Mouse (Mus musculus) midbrain, embryonic 15.5 days (tissue): ENCODE results near the gene Dzip1l. TPM values are rescaled to one million over a fixed set of nuclear protein-coding genes. Genes with fewer than 3 reads are reported as not detected.

Experiments used
- ATAC-seq: fragments of 200-750 bp; cut with Nextera tagmentation; replicated peaks from 2 replicates; pipeline ENCODE4 v1.8.0; 2017; ENCODE audit warnings: moderate TSS enrichment
- H3K27ac ChIP-seq: fragments of 300-500 bp; sonication (generic); 2 replicates; pipeline ENCODE4 v1.5.1; 2015; ENCODE audit warnings: mild to moderate bottlenecking, inconsistent platforms
- H3K27me3 ChIP-seq: fragments of 300-500 bp; sonication (generic); replicated peaks from 2 replicates; pipeline ENCODE4 v1.6.1; 2015; ENCODE audit warnings: inconsistent platforms
- H3K36me3 ChIP-seq: fragments of 300-500 bp; sonication (generic); replicated peaks from 2 replicates; pipeline ENCODE4 v1.6.1; 2015; ENCODE audit warnings: inconsistent platforms
- H3K4me1 ChIP-seq: fragments of 300-500 bp; sonication (generic); 2 replicates; pipeline ENCODE4 v1.6.1; 2015; ENCODE audit warnings: inconsistent platforms
- H3K4me2 ChIP-seq: fragments of 300-500 bp; sonication (generic); 2 replicates; pipeline ENCODE4 v1.6.1; 2015; ENCODE audit warnings: inconsistent platforms, mild to moderate bottlenecking, moderate library complexity
- H3K4me3 ChIP-seq: fragments of 300-500 bp; sonication (generic); 2 replicates; pipeline ENCODE4 v1.5.1; 2015; ENCODE audit warnings: mild to moderate bottlenecking, inconsistent platforms
- H3K9ac ChIP-seq: fragments of 300-500 bp; sonication (generic); 2 replicates; pipeline ENCODE4 v1.6.1; 2015; ENCODE audit warnings: mild to moderate bottlenecking, inconsistent platforms
- H3K9me3 ChIP-seq: fragments of 300-500 bp; sonication (generic); 2 replicates; pipeline ENCODE4 v1.6.1; 2016; ENCODE audit warnings: inconsistent platforms
- WGBS: fragments of 180-500 bp; shearing (Covaris S2); methylation state at CpG from one replicate; pipeline ENCODE4 v1.1.7; 2015; ENCODE audit warnings: mixed read lengths; 5-methylcytosine and 5-hydroxymethylcytosine counted together
- polyA plus RNA-seq: library from polyadenylated mRNA; unstranded; fragments of >200 nt; fragmentation: Nextera tagmentation; extraction: Ambion mirVana; gene quantifications from 2 replicates; pipeline ENCODE4 v1.2.1, GENCODE M21; 2015

Gene Dzip1l
- polyA plus RNA-seq, 1 experiment from 2014 or later: 8.8 TPM

DNA sequence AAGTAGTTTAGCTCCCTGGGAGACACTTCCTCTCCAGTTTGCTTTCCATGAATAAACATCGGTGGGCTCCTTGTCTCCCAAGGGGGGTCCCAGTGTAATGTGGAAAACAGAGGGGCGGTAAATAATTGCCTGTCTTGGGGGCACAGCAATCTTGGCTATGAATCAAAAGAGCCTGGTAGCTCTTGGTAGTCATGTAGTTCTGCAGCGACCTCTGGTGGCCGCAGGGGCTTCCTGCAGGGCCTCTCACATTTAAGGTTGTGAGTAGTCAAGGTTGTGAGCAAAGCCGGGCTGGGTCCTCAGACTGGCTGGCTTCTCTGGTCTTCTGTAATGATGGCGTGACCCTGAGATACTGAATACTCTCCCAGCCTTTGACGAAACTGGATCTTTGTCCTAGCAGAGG is 33.1 kb downstream of the Dzip1l start:
- Histone ChIP-seq H3K27me3 (no peaks in the 10 kb centered on the region), H3K9ac (no peak overlapping the region), H3K4me1 (0 out of 2 replicates have a peak, but pooled peaks cover 5% of the 10 kb centered on the region), H3K4me2 (no peak overlapping the region), H3K27ac (no peak overlapping the region), H3K4me3 (no peak overlapping the region), H3K9me3 (no peaks in the 10 kb centered on the region), H3K36me3 (no peaks in the 10 kb centered on the region)
- no peak; the same call in 1 of the 2 replicates for ATAC-seq
- 28% methylated on average over 7 of the region's 7 CpGs for WGBS

DNA sequence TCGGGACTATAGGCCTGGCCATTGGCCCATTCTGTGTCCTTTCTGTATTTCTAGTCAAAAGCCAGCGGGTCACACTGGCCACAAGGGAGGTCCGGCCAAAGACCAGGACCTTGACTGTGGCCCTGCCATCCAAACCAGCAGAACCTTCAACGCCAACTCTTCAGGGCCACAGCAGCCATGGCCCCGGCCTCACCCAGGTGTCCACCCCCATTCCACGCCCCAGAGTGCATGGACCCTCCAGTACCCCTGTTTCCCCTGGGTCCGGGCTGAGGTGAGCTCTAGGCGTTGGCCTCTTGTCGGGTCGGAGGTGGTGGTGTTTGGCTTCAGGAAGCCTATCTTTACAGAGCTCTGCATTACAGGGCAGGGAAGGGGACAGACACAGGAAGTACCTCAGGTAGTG is 33.6 kb downstream of the Dzip1l start:
- H3K36me3 ChIP-seq: no peaks in the 10 kb centered on the region
- ATAC-seq: 0 out of 2 replicates have a peak, but pooled peaks have one; percentile 42
- H3K4me3 ChIP-seq: no peak overlapping the region
- H3K4me2 ChIP-seq: no peak overlapping the region
- WGBS: 94% methylated on average over 10 of the region's 10 CpGs
- no peaks in the 10 kb centered on the region for H3K9me3 ChIP-seq
- no peak overlapping the region for H3K9ac ChIP-seq
- H3K27ac ChIP-seq: no peak overlapping the region
- H3K27me3 ChIP-seq: no peaks in the 10 kb centered on the region
- 0 out of 2 replicates have a peak, but pooled peaks cover 5% of the 10 kb centered on the region for H3K4me1 ChIP-seq

DNA sequence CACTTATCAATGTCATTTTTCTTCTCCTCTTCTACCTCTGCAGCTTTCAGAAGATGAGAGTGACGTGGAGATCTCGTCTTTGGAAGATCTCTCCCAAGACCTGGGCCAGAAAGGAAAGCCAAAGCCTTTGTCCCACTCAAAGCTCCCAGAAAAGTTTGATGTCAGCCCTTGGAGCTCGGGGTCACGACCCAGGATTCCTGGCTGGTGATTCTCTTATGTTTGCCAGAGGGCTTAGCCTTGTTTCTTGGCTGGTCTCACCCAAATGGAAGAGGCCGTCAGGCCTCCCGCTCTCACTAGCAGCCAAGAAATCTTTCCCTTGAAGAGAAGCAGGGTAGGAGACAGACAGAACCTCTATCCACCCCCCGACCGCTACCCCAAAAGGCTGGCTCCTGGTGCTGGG is 38.3 kb downstream of the Dzip1l start:
- Histone ChIP-seq H3K9me3 (no peaks in the 10 kb centered on the region), H3K27me3 (no peaks in the 10 kb centered on the region), H3K36me3 (0 out of 2 replicates have a peak, but pooled peaks cover 7% of the 10 kb centered on the region), H3K4me3 (no peak overlapping the region), H3K4me1 (no peaks in the 10 kb centered on the region), H3K27ac (no peak overlapping the region), H3K9ac (no peak overlapping the region), H3K4me2 (no peak overlapping the region)
- no peak for ATAC-seq
- 75% methylated on average over 8 of the region's 8 CpGs for WGBS

DNA sequence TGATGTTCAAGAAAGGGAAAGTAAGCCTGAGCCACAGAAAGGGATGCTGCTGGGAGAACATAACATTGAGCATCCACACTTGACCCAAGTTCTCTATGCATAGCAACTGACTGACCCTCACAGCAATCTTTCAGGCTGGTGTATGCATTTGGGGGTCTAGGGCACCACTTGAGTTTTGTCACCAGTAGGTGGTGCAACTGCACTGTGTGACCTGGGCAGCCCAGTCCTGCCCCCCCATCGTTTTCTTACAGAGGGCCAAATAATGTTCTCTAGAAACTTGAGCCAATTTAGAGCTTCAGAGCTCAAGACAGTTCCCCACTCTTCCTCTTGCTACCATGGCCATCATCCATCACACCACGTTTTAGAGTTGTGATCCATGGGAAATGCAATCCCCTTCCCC is 42.3 kb downstream of the Dzip1l start:
- Histone ChIP-seq H3K4me3 (no peak overlapping the region), H3K9ac (no peak overlapping the region), H3K36me3 (0 out of 2 replicates have a peak, but pooled peaks cover 7% of the 10 kb centered on the region), H3K4me2 (no peak overlapping the region), H3K9me3 (no peaks in the 10 kb centered on the region), H3K27me3 (no peaks in the 10 kb centered on the region), H3K4me1 (no peaks in the 10 kb centered on the region), H3K27ac (no peak overlapping the region)
- ATAC-seq: no peak
- 27% methylated on average over 2 of the region's 2 CpGs for WGBS

DNA sequence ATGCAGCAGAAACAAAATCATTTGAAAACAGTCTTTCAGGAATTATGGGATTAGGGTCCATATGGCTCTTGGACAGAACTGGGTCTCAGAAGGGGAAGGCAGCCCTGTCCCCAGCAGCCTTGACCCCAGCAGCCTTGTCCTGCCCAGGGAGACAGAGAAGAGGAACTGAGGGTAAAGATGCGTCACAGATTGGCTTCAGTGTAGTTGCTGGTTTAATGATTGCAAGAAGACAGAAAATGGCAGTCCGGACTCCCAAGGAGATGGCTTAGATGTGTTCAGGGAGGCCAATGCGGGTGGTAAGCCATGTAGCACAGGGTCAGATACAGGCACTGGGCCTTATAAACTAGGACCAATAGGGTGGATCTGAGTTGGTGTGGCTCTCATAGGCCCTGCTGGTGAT is 46.4 kb downstream of the Dzip1l start:
- 91% methylated on average over 3 of the region's 3 CpGs for WGBS
- Histone ChIP-seq H3K4me3 (no peak overlapping the region), H3K27me3 (no peaks in the 10 kb centered on the region), H3K4me2 (no peak overlapping the region), H3K9ac (no peak overlapping the region), H3K36me3 (no peaks in the 10 kb centered on the region), H3K4me1 (no peaks in the 10 kb centered on the region; the same call in 1 of the 2 replicates), H3K27ac (no peak overlapping the region), H3K9me3 (no peaks in the 10 kb centered on the region)
- ATAC-seq: no peak

DNA sequence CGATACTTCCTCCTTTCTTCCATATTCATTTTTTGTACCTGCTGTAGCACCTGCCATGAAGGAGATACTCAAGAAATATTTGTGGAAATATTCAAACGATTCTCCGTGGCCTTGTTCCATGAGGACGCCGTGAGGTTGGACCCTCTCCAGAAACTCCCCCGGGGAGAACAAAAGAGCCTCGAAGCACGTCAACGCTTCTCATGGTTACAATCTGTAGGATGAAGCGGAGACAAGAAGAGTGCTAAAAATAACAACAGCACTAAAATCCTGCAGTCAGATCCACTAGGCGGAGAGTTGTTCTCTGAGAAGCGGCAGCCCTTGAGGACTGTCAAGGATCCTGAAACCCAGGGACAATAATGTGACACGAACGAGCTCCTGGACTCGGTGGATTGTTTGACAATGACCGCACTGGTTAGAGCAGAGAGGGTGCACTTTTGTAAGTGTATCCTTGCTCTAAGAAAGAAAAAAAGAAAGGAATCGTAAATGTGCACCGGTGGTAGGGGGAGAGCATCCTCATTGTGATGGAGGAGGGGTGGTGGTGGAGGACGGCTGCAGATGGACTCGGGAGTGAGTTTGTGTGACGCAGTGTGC is 52.8 kb downstream of the Dzip1l start:
- no peak overlapping the region for H3K9ac ChIP-seq
- peaks cover 9% of the 10 kb centered on the region for H3K4me1 ChIP-seq
- H3K36me3 ChIP-seq: no peaks in the 10 kb centered on the region
- 72% methylated on average over 21 of the region's 21 CpGs for WGBS
- no peak overlapping the region for H3K27ac ChIP-seq
- no peaks in the 10 kb centered on the region for H3K27me3 ChIP-seq
- H3K9me3 ChIP-seq: no peaks in the 10 kb centered on the region
- H3K4me3 ChIP-seq: no peak overlapping the region
- ATAC-seq: no peak
- no peak overlapping the region for H3K4me2 ChIP-seq

DNA sequence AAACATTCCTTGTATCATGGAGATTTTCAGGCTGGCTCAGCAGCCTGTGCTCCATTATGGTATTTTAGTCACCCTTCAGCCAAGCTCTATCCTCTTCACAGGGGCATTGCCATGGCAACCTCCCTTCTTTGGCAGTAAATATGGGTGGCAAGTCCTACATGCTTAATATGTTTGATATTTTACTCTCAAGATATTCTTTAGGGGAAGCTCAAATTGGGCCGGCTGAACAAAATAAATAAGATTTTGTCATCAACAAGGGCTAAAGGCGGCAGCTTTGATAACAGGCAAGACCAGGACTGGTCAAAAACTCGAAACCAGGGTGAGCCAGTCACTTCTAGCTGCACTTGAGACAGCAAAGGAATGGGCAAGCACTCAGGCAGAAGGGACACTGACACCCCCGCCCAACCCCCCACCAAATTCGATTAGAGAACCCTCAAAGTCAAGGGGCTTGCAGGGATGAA is 55.8 kb downstream of the Dzip1l start:
- no peak overlapping the region for H3K9ac ChIP-seq
- no peak overlapping the region for H3K4me2 ChIP-seq
- WGBS: 60% methylated on average over 5 of the region's 5 CpGs
- no peaks in the 10 kb centered on the region for H3K9me3 ChIP-seq
- no peak; the same call in 1 of the 2 replicates for ATAC-seq
- H3K36me3 ChIP-seq: no peaks in the 10 kb centered on the region
- peak overlapping the region; percentile 17 for H3K27ac ChIP-seq
- peaks cover 9% of the 10 kb centered on the region for H3K4me1 ChIP-seq
- H3K27me3 ChIP-seq: no peaks in the 10 kb centered on the region
- H3K4me3 ChIP-seq: no peak overlapping the region

DNA sequence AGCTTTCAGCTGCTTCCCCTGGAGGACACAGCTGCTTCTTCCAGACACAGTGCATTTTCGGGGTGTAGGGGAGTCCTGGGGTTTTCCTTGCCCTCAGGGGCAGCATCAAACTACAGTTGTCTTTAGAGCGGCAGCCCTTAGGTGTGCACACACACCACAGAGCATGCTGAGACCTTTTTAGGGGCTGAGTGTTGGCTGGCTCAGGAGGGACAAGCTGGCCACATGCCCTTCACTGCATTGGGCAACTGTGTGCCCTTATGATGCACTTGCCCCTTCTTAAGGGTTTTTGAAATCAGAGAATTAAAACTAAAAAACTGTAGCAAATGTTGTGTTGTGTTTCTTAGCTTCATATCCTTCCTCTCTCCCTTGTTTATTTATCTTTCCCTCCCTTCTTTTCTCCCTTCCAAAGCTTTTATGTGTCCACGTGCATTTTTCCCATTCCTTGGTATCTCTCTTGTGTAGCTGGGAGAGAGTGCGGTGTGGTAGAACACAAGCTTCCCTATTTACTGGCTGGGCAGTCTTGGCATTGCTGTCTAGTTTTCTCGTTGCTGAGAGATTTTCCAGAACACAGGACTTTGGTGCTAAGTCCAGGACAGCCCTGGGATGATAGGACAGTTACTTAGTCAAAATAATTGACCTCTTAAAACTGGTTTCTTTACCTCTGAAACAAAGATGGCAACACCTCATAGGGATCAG is 56.4 kb downstream of the Dzip1l start:
- 73% methylated on average over 5 of the region's 5 CpGs for WGBS
- H3K36me3 ChIP-seq: no peaks in the 10 kb centered on the region
- H3K27me3 ChIP-seq: no peaks in the 10 kb centered on the region
- no peak overlapping the region for H3K4me2 ChIP-seq
- peaks cover 9% of the 10 kb centered on the region for H3K4me1 ChIP-seq
- no peaks in the 10 kb centered on the region for H3K9me3 ChIP-seq
- no peak overlapping the region for H3K4me3 ChIP-seq
- no peak overlapping the region for H3K9ac ChIP-seq
- no peak for ATAC-seq
- peak overlapping the region; percentile 6 for H3K27ac ChIP-seq

DNA sequence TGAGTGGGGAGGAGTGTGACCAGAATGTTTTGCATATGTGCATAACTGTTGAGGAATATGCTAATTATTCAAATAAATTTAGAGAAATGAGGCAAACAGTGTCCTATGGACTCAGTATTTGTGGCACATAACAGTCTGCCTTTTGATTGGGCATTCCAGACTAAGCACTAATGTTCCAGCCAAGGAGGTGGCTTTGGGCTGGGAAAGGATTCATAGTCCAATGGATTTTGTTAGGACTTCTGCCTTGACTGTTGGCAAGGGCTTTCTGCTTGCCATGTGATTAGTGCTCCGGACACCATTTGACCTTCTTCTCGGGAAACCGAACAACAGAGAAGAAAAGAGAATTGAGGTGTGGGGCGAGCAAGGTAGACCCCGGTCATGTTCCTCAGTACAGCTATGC is 60.5 kb downstream of the Dzip1l start:
- ATAC-seq: no peak
- H3K36me3 ChIP-seq: no peaks in the 10 kb centered on the region
- no peak overlapping the region for H3K4me3 ChIP-seq
- H3K4me2 ChIP-seq: no peak overlapping the region
- WGBS: 96% methylated on average over 5 of the region's 5 CpGs
- no peak overlapping the region for H3K27ac ChIP-seq
- H3K9me3 ChIP-seq: no peaks in the 10 kb centered on the region
- H3K4me1 ChIP-seq: peaks cover 7% of the 10 kb centered on the region
- H3K9ac ChIP-seq: no peak overlapping the region
- H3K27me3 ChIP-seq: no peaks in the 10 kb centered on the region

DNA sequence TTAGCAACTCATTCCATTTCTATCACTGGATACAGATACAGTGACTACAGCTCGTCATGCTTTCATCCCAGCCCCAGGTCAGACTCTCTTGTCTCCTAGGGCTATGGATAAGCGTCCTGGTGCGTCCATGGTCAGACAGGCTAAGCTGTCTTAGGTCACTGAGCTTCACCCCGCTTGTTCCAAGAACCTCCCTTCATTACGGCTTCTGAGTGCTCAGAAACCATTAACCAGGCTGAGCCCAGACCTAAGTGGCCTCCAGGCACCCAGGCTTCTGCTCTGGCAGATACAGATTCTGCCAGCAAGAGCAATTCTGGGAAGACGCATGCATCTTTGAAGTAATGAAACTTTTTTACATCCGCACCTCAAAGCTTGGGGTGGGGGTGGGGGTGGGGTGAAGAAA is 61.1 kb downstream of the Dzip1l start:
- no peak overlapping the region for H3K9ac ChIP-seq
- no peaks in the 10 kb centered on the region for H3K9me3 ChIP-seq
- H3K4me3 ChIP-seq: no peak overlapping the region
- no peak for ATAC-seq
- peaks cover 2% of the 10 kb centered on the region; the same call in 1 of the 2 replicates for H3K4me1 ChIP-seq
- no peaks in the 10 kb centered on the region for H3K36me3 ChIP-seq
- H3K27ac ChIP-seq: no peak overlapping the region
- WGBS: 76% methylated on average over 7 of the region's 7 CpGs
- H3K4me2 ChIP-seq: no peak overlapping the region
- H3K27me3 ChIP-seq: no peaks in the 10 kb centered on the region

DNA sequence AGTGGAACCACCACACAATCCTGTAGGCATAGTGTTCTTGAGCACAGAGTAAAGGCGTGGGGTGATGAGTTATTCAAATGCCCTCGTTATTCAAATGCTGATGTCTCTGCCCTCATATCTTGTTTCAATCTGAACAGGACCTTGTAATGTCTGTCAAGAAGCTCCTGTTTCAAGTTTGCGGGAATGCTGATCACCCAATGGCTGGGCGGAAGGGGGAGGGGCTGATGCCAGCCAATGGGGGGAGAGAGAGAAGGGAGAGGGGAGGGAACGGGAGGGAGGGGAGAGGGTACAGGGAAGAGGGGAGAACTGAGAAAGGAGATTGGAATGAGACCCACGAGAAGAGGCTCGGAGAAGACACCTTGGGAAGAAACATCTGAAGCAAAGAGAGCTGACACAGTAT is 65.7 kb downstream of the Dzip1l start:
- no peaks in the 10 kb centered on the region for H3K4me1 ChIP-seq
- no peak overlapping the region for H3K4me2 ChIP-seq
- no peaks in the 10 kb centered on the region for H3K27me3 ChIP-seq
- H3K27ac ChIP-seq: no peak overlapping the region
- no peaks in the 10 kb centered on the region for H3K9me3 ChIP-seq
- ATAC-seq: no peak
- 63% methylated on average over 7 of the region's 7 CpGs for WGBS
- H3K9ac ChIP-seq: no peak overlapping the region
- no peaks in the 10 kb centered on the region for H3K36me3 ChIP-seq
- H3K4me3 ChIP-seq: no peak overlapping the region

DNA sequence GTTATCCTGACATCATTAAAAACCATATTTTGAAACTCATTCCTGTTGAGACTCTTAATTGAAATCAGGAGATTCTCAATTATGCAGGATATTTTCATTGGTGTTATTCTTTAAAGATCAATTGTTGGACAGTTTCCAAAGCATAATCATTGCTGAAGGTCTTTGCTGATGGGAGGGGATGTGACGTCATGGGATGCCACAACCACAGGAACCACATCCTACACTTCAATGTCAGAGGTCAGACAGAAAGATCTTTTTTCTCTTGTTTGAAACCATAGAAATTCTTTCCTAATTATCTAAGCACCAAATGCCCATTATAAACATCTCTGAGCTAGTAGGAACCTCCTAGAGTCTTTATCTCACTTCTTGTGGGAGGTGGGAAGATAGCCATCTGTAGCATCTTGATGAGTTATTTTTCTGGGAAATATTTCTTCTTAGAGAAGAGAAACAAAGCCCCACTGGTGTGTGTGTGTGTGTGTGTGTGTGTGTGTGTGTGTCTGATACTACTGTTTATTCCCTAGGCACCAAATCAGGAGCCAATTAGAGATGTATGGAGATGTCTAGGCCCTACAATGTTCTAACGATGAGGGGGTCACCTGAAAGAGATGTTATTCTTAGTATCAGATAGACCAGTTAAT is 70.6 kb downstream of the Dzip1l start:
- H3K9ac ChIP-seq: no peak overlapping the region
- no peaks in the 10 kb centered on the region for H3K4me1 ChIP-seq
- H3K27me3 ChIP-seq: no peaks in the 10 kb centered on the region
- H3K4me2 ChIP-seq: no peak overlapping the region
- no peaks in the 10 kb centered on the region for H3K36me3 ChIP-seq
- H3K9me3 ChIP-seq: no peaks in the 10 kb centered on the region
- H3K27ac ChIP-seq: no peak overlapping the region
- no peak for ATAC-seq
- WGBS: 86% methylated on average over 2 of the region's 2 CpGs
- no peak overlapping the region for H3K4me3 ChIP-seq
